Mouse (Mus musculus) olfactory bulb, adult 2 months (tissue): Measurements from ENCODE around the gene Saxo2.

Source experiments
- CTCF ChIP-seq: fragments of 200-500 bp; IDR thresholded peaks from 2 replicates; pipeline ENCODE4 v1.5.1; 2012; ENCODE audit warnings: low read depth, mild to moderate bottlenecking, low read length, moderate library complexity; ENCODE audit not compliant: insufficient read depth
- POLR2A ChIP-seq: fragments of 200-500 bp; IDR thresholded peaks from 2 replicates; pipeline ENCODE4 v1.6.1; 2012; ENCODE audit warnings: mild to moderate bottlenecking, low read depth, low read length, moderate library complexity; ENCODE audit not compliant: insufficient read depth

DNA sequence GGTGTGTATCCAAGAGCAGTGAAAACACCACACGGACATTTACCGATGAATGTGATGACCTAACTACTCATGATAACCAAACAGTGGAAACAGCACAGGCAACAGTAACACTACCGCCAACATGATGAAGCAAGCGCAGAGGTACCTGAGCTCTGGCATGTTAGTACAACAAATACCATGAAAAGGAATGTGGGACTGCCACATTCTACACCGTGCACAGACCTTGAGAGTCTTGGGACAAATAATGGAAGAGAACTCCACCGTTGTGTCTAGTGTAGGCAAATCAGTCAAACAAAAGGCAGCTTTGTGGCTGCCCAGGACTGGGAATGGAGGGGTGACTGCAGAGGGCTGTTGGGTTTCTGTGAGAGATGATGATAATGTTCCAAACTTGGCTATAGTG lies 42.9 kb downstream of the Saxo2 start:
- TF ChIP-seq CTCF (no peak), POLR2A (no peak)
